Mouse (Mus musculus): ENCODE results near the gene Osgep. TPM values are rescaled to one million over a fixed set of nuclear protein-coding genes. Genes with fewer than 3 reads are reported as not detected.
"Not testable (repeated sequence)": the region's sequence is repeated elsewhere in the genome, so short reads cannot be mapped to it uniquely, and the experiment has no call there.

The Osgep gene
- polyA plus RNA-seq (2015; fragmentation: Nextera tagmentation; extraction: Ambion mirVana) = 113 and 117 TPM in 2 replicates

DNA sequence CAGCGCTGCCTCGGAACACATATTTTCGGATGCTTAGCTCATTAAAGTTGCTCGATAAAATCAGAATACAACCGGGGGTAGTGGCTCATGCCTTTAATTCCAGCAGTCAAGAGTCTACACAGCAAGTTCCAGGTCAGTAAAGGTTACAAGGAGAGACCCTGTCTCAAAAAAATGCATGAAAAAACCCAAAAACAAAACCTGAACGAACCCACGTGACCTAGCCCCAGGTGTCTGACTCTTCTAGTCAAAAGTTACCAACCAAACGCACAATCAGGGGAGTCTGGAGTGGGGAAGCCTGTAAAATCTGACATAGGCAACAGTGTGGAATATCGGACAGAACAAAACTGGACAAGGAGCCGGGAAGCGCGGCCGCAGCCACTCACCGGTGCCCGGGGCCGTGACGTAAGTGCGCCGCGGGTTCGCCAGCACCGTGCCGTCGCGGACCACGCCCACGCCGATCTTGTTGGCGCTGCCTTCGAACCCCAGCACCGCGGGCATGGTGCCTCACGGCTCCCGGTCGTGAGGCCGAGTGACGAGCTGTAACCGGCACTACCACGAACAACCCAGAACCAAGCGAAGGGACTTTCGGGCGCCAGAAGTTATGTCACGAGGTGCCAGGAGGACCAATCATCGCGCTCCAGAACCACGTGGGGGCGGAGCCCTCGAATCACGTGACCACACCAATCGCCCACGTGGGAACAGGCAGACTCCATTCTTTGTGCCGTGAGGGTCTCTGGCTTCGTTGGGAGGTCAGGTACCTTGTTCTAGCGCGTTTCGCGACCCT, at the start of gene Osgep, which contains the start of gene Apex1:
Osgep (minus strand) TSS at position 613 of the 784 bp plus-strand sequence.
Apex1 (plus strand) TSS at position 688 of the 784 bp plus-strand sequence.
- ATAC-seq = peak; percentile 95
- Histone ChIP-seq H3K9ac (ENCODE audit: low read depth, low read length) (peak within 1 kb of the TSS; percentile 83), H3K4me2 (ENCODE audit: low read length) (peak within 1 kb of the TSS; percentile 85), H3K4me1 (ENCODE audit: control insufficient read depth, insufficient read depth, low read length) (peaks cover 23% of the 10 kb centered on the region), H3K9me3 (replicated peaks; ENCODE audit: control insufficient read depth, low read length, poor library complexity, severe bottlenecking) (no peaks in the 10 kb centered on the region), H3K27ac (ENCODE audit: low read length) (peak within 1 kb of the TSS; percentile 87), H3K27me3 (ENCODE audit: control insufficient read depth, insufficient read depth, low read depth, low read length) (no peaks in the 10 kb centered on the region), H3K36me3 (ENCODE audit: control insufficient read depth, insufficient read depth, low read length) (peaks cover 17% of the 10 kb centered on the region), H3K4me3 (ENCODE audit: low read depth, low read length) (peak within 1 kb of the TSS; percentile 64)
- under 1% methylated on average over 57 of the region's 57 CpGs for WGBS

DNA sequence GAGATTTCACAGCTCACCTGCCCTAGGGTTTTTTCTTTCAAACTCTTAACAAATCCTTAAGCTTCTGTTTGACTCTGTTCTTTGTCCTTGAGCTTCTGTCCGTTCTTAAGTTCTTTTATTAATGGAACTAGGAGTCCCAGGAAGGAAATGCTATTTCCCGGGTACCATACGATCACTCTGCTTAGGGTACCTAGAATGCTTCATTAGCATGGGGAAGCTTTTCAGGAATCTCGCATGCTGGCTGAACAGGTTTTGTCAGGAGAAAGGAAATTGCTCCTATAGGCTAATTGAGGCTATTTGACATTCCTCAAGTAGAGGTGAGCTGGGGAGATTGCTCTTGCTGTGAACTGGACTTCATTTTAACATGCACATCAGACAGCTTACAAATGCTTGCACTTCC, 49.0 kb upstream of the Osgep start:
- Histone ChIP-seq H3K9ac (ENCODE audit: low read depth, low read length) (no peak overlapping the region), H3K4me2 (ENCODE audit: low read length) (no peak overlapping the region), H3K4me3 (ENCODE audit: low read depth, low read length) (no peak overlapping the region), H3K4me1 (ENCODE audit: control insufficient read depth, insufficient read depth, low read length) (peaks cover 9% of the 10 kb centered on the region; the same call in 1 of the 2 replicates), H3K36me3 (ENCODE audit: control insufficient read depth, insufficient read depth, low read length) (no peaks in the 10 kb centered on the region), H3K9me3 (replicated peaks; ENCODE audit: control insufficient read depth, low read length, poor library complexity, severe bottlenecking) (no peaks in the 10 kb centered on the region), H3K27me3 (ENCODE audit: control insufficient read depth, insufficient read depth, low read depth, low read length) (no peaks in the 10 kb centered on the region), H3K27ac (ENCODE audit: low read length) (no peak overlapping the region)
- 33% methylated on average over 4 of the region's 4 CpGs for WGBS
- ATAC-seq = no peak

DNA sequence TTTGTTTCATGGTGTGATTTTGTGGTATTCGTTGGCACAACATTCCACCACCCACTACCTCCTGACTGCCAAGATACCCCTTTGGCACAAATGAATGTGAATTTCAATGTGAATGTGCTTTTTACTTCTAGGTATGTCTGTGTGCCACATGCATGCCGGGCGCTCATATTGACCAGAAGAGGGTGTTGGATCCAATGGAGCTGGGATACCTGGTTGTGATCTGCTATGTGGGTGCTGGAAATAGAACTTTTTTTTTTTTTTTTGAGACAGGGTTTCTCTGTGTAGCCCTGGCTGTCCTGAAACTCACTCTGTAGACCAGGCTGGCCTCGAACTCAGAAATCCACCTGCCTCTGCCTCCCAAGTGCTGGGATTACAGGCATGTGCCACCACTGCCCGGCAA, 48.4 kb upstream of the Osgep start:
- H3K36me3 ChIP-seq (ENCODE audit: control insufficient read depth, insufficient read depth, low read length); H3K4me1 ChIP-seq (ENCODE audit: control insufficient read depth, insufficient read depth, low read length); ATAC-seq; H3K27ac ChIP-seq (ENCODE audit: low read length); H3K27me3 ChIP-seq (ENCODE audit: control insufficient read depth, insufficient read depth, low read depth, low read length); H3K4me2 ChIP-seq (ENCODE audit: low read length); H3K4me3 ChIP-seq (ENCODE audit: low read depth, low read length); H3K9me3 ChIP-seq (replicated peaks; ENCODE audit: control insufficient read depth, low read length, poor library complexity, severe bottlenecking); H3K9ac ChIP-seq (ENCODE audit: low read depth, low read length): not testable (repeated sequence)
- 94% methylated on average over 5 of the region's 5 CpGs for WGBS

DNA sequence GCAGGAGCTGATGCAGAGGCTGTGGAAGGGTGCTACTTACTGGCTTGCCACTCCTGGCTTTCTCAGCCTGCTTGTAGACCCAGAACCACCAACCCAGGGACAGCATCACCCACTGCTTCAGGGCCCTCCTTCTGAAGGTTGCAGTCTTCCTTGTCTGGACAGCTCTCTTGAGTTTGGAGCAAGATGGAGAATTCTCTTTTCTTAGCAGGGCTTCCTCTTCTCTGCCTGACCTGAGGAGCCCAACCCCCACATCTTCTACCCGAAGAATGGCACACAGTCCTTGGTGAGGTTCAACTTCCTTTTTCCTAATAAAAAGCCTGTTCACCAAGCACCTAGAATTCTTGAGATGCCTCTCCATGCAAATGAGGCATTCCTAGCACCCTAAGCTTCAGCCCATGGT, 46.1 kb upstream of the Osgep start:
- ATAC-seq = no peak
- H3K4me1 ChIP-seq (ENCODE audit: control insufficient read depth, insufficient read depth, low read length) = peaks cover 7% of the 10 kb centered on the region; the same call in 1 of the 2 replicates
- no peaks in the 10 kb centered on the region for H3K9me3 ChIP-seq (replicated peaks; ENCODE audit: control insufficient read depth, low read length, poor library complexity, severe bottlenecking)
- no peak overlapping the region for H3K27ac ChIP-seq (ENCODE audit: low read length)
- H3K36me3 ChIP-seq (ENCODE audit: control insufficient read depth, insufficient read depth, low read length) = no peaks in the 10 kb centered on the region
- H3K4me2 ChIP-seq (ENCODE audit: low read length) = no peak overlapping the region
- no peak overlapping the region for H3K9ac ChIP-seq (ENCODE audit: low read depth, low read length)
- H3K27me3 ChIP-seq (ENCODE audit: control insufficient read depth, insufficient read depth, low read depth, low read length) = no peaks in the 10 kb centered on the region
- WGBS = 86% methylated on average over 1 of the region's 1 CpGs
- H3K4me3 ChIP-seq (ENCODE audit: low read depth, low read length) = no peak overlapping the region

DNA sequence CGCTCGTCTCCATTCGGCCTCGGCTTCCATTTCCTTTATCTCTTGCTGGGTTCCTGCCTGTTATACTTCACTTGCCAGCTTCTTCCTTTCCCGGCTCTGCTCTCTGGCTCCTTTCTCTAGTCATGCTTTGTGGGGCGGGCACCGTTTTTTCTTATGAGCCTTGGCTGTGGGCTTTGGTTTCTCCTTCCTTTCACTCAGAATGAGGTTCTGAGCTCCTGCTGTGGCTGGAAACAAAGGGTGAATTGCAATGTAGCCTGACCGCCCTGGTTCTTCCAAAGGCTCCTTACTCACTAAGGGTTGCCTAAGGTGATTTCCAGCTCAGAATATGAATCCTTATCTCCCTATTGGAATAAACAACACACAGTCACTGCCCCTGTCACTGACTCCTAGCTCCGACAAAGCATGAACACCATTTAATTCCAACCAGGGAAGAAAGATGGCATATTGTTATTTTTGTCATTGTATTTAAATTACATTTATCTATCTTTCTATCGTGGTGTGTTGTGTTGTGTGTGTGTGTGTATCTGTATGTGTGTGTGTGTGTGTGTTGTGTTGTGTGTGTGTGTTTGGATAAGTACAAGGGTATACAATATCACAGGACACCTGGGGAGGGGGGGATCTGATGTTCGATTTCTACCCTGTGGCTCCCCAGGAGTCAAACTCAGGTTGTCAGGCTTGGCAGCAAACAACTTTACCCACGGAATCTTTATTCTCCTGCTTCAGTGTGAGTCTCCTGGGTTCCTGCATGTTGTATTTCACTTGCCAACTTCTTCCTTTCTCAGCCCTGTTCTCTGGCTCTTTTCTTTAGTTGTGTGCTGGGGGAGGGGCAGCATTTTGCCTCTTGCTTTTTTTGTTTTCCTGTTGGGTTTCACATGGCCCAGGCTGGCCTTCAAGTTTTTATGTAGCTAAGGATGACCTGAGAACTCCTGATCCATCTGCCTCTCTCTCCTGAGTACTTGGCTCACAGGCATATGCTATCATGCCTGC, 45.2 kb upstream of the Osgep start:
- Histone ChIP-seq H3K27me3 (ENCODE audit: control insufficient read depth, insufficient read depth, low read depth, low read length) (no peaks in the 10 kb centered on the region), H3K4me3 (ENCODE audit: low read depth, low read length) (no peak overlapping the region), H3K36me3 (ENCODE audit: control insufficient read depth, insufficient read depth, low read length) (no peaks in the 10 kb centered on the region), H3K4me1 (ENCODE audit: control insufficient read depth, insufficient read depth, low read length) (peaks cover 7% of the 10 kb centered on the region; the same call in 1 of the 2 replicates), H3K9me3 (replicated peaks; ENCODE audit: control insufficient read depth, low read length, poor library complexity, severe bottlenecking) (no peaks in the 10 kb centered on the region), H3K4me2 (ENCODE audit: low read length) (peak overlapping the region; percentile 18; the same call in 1 of the 2 replicates), H3K27ac (ENCODE audit: low read length) (0 out of 2 replicates have a peak overlapping the region, but pooled peaks have one; percentile 13), H3K9ac (ENCODE audit: low read depth, low read length) (no peak overlapping the region)
- WGBS = 8% methylated on average over 12 of the region's 12 CpGs
- peak; percentile 73; the same call in 1 of the 2 replicates for ATAC-seq

DNA sequence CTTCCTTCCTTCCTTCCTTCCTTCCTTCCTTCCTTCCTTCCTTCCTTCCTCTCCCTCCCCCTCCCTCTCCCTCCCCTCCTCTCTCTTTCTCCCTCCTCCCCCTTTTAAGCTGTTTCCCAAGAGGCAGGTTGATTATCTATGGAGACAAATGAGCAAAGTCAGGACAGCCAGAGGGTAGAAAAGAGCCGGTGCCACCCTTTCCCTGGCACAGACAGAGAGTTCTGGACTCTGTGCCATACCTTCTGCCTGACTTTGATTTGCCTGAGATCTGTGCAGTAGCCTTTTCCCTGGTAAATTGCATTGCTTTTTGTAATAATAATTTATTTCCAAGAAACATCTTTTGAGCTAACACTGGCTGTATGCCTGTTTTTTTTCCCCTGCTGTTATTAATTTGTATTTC, 44.3 kb upstream of the Osgep start:
- Histone ChIP-seq H3K9ac (ENCODE audit: low read depth, low read length) (no peak overlapping the region), H3K36me3 (ENCODE audit: control insufficient read depth, insufficient read depth, low read length) (no peaks in the 10 kb centered on the region), H3K9me3 (replicated peaks; ENCODE audit: control insufficient read depth, low read length, poor library complexity, severe bottlenecking) (no peaks in the 10 kb centered on the region), H3K4me1 (ENCODE audit: control insufficient read depth, insufficient read depth, low read length) (peaks cover 7% of the 10 kb centered on the region; the same call in 1 of the 2 replicates), H3K4me2 (ENCODE audit: low read length) (no peak overlapping the region), H3K4me3 (ENCODE audit: low read depth, low read length) (no peak overlapping the region), H3K27me3 (ENCODE audit: control insufficient read depth, insufficient read depth, low read depth, low read length) (no peaks in the 10 kb centered on the region), H3K27ac (ENCODE audit: low read length) (no peak overlapping the region)
- WGBS = 7% methylated on average over 1 of the region's 1 CpGs
- ATAC-seq = 0 out of 2 replicates have a peak, but pooled peaks have one; percentile 48

DNA sequence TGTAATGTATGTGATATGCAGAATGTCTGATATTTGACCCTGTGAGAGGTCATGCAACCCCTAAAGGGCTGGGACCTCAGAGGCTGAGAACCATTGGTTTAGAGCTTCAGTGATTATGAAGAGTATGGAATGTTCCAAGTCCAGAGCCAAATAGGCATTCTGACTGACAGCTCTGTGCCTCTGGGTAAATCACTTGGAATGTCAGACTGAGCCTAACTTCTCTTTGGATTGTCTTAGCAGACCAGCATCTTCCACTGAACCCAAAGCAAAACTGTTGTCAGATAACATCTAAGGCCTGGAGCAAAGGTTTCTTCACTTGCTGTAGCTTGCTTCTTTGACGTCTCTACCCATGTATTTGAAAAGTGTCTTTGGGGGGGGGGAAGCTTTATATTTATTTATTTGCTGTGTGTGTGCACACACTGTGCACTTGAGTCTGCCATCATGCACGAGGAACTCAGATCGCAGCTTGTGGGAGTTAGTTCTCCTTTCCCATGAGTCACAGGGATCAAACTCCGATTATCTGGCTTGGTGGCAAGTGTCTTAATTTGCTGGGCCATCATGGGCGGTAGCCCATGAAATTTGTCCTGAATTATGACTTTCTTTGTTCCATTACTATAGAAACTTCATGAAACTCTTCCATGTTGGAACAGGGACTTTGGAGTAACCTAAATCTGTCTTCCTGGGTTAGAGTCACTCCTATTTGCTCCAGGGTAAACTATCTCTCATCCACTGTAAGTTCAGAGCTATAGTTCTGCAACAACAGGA, 43.7 kb upstream of the Osgep start:
- H3K36me3 ChIP-seq (ENCODE audit: control insufficient read depth, insufficient read depth, low read length) = no peaks in the 10 kb centered on the region
- 65% methylated on average over 5 of the region's 5 CpGs for WGBS
- H3K4me1 ChIP-seq (ENCODE audit: control insufficient read depth, insufficient read depth, low read length) = peaks cover 7% of the 10 kb centered on the region; the same call in 1 of the 2 replicates
- H3K9ac ChIP-seq (ENCODE audit: low read depth, low read length) = no peak overlapping the region
- no peaks in the 10 kb centered on the region for H3K27me3 ChIP-seq (ENCODE audit: control insufficient read depth, insufficient read depth, low read depth, low read length)
- H3K9me3 ChIP-seq (replicated peaks; ENCODE audit: control insufficient read depth, low read length, poor library complexity, severe bottlenecking) = no peaks in the 10 kb centered on the region
- H3K4me3 ChIP-seq (ENCODE audit: low read depth, low read length) = no peak overlapping the region
- no peak overlapping the region for H3K4me2 ChIP-seq (ENCODE audit: low read length)
- no peak for ATAC-seq
- H3K27ac ChIP-seq (ENCODE audit: low read length) = no peak overlapping the region

DNA sequence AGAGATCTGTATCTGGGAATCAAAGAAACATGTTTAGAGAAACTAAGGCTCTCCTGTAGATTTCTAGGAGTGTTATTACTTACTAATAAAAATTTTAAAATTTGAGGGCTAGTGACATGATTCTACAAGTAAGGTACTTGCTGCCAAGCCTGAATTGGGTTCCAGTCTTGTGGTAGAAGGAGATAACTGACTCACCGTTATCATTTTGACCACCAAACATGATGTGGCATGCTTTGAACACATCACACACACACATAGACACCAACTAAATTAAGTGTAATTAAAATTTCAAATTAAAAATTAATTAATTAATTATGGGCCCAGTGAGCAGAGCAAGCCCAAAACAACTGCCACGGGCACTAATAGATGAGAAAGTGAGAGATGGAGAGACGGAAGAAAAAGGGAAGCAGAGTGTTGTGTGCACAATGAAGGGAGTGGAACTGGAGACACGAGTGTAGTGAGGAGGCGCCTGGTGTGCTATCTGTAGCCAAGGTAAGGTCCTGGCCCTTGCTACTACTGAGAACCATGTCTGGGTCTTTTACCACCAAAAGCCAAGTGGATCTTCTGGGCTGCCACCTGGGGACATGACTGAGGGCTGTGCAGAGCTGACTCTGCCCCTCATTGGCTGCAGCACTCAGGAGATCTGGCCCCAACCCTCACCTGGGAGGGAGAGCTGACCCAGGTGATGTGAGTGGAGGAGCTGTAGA, 33.7 kb upstream of the Osgep start:
- not testable (repeated sequence) for ATAC-seq

More for the DNA sequence above, 33.7 kb upstream of the Osgep start:
- not testable (repeated sequence) for H3K4me3 ChIP-seq (ENCODE audit: low read depth, low read length); H3K36me3 ChIP-seq (ENCODE audit: control insufficient read depth, insufficient read depth, low read length); H3K4me1 ChIP-seq (ENCODE audit: control insufficient read depth, insufficient read depth, low read length); H3K27me3 ChIP-seq (ENCODE audit: control insufficient read depth, insufficient read depth, low read depth, low read length); H3K9ac ChIP-seq (ENCODE audit: low read depth, low read length); H3K9me3 ChIP-seq (replicated peaks; ENCODE audit: control insufficient read depth, low read length, poor library complexity, severe bottlenecking); H3K4me2 ChIP-seq (ENCODE audit: low read length); H3K27ac ChIP-seq (ENCODE audit: low read length)
- 88% methylated on average over 5 of the region's 5 CpGs for WGBS
